Mouse (Mus musculus) heart, embryonic 15.5 days (tissue): ENCODE data around the gene Lhpp. TPM values are rescaled to one million over a fixed set of nuclear protein-coding genes. Genes with fewer than 3 reads are reported as not detected.

Experiments
- ATAC-seq: fragments of 200-750 bp; cut with Nextera tagmentation; replicated peaks from 2 replicates; pipeline ENCODE4 v1.8.0; 2017; ENCODE audit warnings: low read depth, moderate TSS enrichment; ENCODE audit not compliant: insufficient number of reproducible peaks, insufficient read depth, low FRiP score
- H3K27ac ChIP-seq: fragments of 300-500 bp; sonication (generic); 2 replicates; pipeline ENCODE4 v1.5.1; 2015; ENCODE audit warnings: mild to moderate bottlenecking, inconsistent platforms
- H3K27me3 ChIP-seq: fragments of 300-500 bp; sonication (generic); 2 replicates; pipeline ENCODE4 v1.6.1; 2015; ENCODE audit warnings: inconsistent platforms
- H3K36me3 ChIP-seq: fragments of 300-500 bp; sonication (generic); 2 replicates; pipeline ENCODE4 v1.6.1; 2015; ENCODE audit warnings: mild to moderate bottlenecking, inconsistent platforms
- H3K4me1 ChIP-seq: fragments of 300-500 bp; sonication (generic); replicated peaks from 2 replicates; pipeline ENCODE4 v1.6.1; 2015; ENCODE audit warnings: inconsistent platforms
- H3K4me2 ChIP-seq: fragments of 300-500 bp; sonication (generic); 2 replicates; pipeline ENCODE4 v1.6.1; 2015; ENCODE audit warnings: inconsistent platforms, mild to moderate bottlenecking, moderate library complexity
- H3K4me3 ChIP-seq: fragments of 300-500 bp; sonication (generic); 2 replicates; pipeline ENCODE4 v1.5.1; 2015; ENCODE audit warnings: mild to moderate bottlenecking, inconsistent platforms
- H3K9ac ChIP-seq: fragments of 300-500 bp; sonication (generic); 2 replicates; pipeline ENCODE4 v1.6.1; 2015; ENCODE audit warnings: mild to moderate bottlenecking, inconsistent platforms
- H3K9me3 ChIP-seq: fragments of 300-500 bp; sonication (generic); replicated peaks from 2 replicates; pipeline ENCODE4 v1.6.1; 2016; ENCODE audit warnings: inconsistent platforms
- WGBS: fragments of 180-500 bp; shearing (Covaris S2); methylation state at CpG from one replicate; pipeline ENCODE4 v1.1.7; 2015; ENCODE audit warnings: mixed read lengths; 5-methylcytosine and 5-hydroxymethylcytosine counted together
- polyA plus RNA-seq: library from polyadenylated mRNA; unstranded; fragments of >200 nt; fragmentation: Nextera tagmentation; extraction: Ambion mirVana; gene quantifications from 2 replicates; pipeline ENCODE4 v1.2.1, GENCODE M21; 2015

The Lhpp gene
- polyA plus RNA-seq, 1 experiment from 2014 or later, result 21.3 TPM

GRCm38 (mm10) chr7:132699639-132700038 lies 89.2 kb downstream of the Lhpp start:
- ATAC-seq, result no peak
- Histone ChIP-seq H3K4me1 (peaks cover 13% of the 10 kb centered on the region), H3K36me3 (no peaks in the 10 kb centered on the region), H3K9me3 (no peaks in the 10 kb centered on the region), H3K4me3 (no peak overlapping the region), H3K9ac (no peak overlapping the region), H3K27me3 (no peaks in the 10 kb centered on the region), H3K4me2 (no peak overlapping the region), H3K27ac (no peak overlapping the region)

DNA sequence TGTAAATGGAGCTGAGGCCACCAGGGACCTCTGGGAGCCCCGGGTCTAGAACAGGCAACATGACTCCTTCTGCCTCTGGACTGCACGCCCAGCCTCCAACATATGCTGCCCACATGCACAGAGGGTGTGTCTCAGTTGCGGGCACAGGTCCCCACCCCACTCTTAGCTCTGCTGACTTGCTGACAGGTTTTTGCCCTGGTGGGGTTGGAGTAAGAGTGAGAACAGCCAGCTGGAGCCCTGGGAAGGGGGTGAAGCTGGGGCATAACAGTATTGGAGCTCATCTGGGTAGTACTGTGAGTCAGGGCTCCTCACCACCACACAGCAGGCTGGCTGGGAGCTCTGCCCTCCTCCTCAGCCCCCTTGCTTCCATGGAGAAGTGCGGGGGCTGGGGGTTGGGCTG lies 89.7 kb downstream of the Lhpp start:
- H3K27me3 ChIP-seq, result no peaks in the 10 kb centered on the region
- no peaks in the 10 kb centered on the region for H3K36me3 ChIP-seq
- H3K9ac ChIP-seq, result no peak overlapping the region
- no peak overlapping the region for H3K4me2 ChIP-seq
- peak; percentile 33; the same call in 1 of the 2 replicates for ATAC-seq
- WGBS, result 67% methylated on average over 4 of the region's 4 CpGs
- no peaks in the 10 kb centered on the region for H3K9me3 ChIP-seq
- H3K4me1 ChIP-seq, result peaks cover 13% of the 10 kb centered on the region
- H3K4me3 ChIP-seq, result no peak overlapping the region
- no peak overlapping the region for H3K27ac ChIP-seq

DNA sequence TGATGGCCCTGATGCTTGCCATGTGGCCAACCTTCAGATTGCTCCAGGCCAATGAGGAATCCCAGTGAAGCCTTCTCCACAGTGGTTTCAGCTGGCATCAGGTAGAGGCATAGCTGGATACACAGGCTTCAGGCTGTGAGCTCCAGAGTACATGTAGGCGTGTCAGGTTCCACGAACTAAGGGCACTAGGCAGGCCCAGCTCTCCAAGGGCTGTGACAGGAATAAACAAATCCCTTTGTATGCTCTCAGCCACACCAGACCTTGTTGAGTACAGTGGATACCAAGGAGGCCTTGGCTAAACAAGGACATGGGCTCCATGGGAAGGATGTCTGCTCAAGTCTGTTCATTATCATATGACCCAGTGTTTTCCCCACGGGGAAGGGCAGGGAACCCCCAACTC lies 91.0 kb downstream of the Lhpp start:
- no peak overlapping the region for H3K4me3 ChIP-seq
- H3K9me3 ChIP-seq, result no peaks in the 10 kb centered on the region
- no peak overlapping the region for H3K27ac ChIP-seq
- no peak overlapping the region for H3K4me2 ChIP-seq
- no peaks in the 10 kb centered on the region for H3K27me3 ChIP-seq
- ATAC-seq, result no peak
- H3K9ac ChIP-seq, result no peak overlapping the region
- no peaks in the 10 kb centered on the region for H3K36me3 ChIP-seq
- peaks cover 13% of the 10 kb centered on the region for H3K4me1 ChIP-seq
- 79% methylated on average over 3 of the region's 3 CpGs for WGBS

DNA sequence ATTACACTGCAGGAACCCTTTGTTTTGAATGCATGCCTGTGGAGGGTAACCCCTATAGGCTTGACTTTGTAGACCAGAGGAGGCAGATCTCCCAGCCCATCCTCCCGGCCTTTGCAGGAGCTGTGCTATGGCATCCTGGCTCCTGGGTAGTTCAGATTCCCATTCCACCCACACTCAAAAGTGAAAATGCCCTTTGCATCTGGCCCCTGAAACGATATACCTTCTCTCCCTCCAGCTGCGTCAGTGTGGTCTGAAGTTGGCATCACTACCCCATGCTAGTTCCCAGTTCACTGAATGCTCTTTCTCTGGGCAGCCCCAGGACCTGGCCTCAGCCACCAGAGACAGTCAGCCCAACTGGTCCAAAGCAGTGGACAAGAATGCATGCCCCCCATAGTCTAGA lies 91.6 kb downstream of the Lhpp start:
- Histone ChIP-seq H3K27ac (no peak overlapping the region), H3K9me3 (no peaks in the 10 kb centered on the region), H3K9ac (no peak overlapping the region), H3K27me3 (no peaks in the 10 kb centered on the region), H3K4me2 (no peak overlapping the region), H3K36me3 (no peaks in the 10 kb centered on the region), H3K4me1 (peaks cover 14% of the 10 kb centered on the region), H3K4me3 (no peak overlapping the region)
- no peak for ATAC-seq
- 91% methylated on average over 3 of the region's 3 CpGs for WGBS

DNA sequence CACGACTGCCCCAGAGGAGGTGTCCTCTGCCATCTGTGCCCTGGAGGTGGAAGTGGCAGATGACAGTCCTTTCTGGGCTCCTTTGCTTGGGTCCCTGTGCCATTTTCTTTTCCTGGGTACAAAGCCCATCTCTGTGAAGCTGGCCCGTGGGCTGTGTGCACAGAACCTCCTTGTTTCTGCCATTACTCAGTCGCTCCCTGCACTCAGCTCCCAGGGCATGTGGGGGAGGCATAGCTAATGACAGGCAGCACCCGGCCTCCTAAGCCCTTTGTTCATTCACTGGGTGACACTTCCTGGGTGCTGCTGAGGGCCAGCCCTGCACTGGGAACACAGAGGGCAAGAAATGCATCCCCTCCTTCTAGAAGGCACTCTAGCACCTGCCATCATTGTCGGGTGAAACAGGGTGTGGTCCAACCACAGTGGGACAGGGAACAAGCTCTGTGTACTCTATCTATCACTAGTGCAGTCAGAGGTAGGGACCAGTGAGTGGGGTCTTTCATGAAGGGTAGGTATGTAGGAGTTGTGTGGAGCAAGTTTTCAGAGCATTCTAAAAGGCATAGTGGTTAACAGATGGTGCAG lies 92.1 kb downstream of the Lhpp start:
- no peaks in the 10 kb centered on the region for H3K9me3 ChIP-seq
- no peaks in the 10 kb centered on the region for H3K36me3 ChIP-seq
- no peak overlapping the region for H3K9ac ChIP-seq
- H3K27ac ChIP-seq, result no peak overlapping the region
- H3K4me1 ChIP-seq, result peaks cover 16% of the 10 kb centered on the region
- 74% methylated on average over 5 of the region's 5 CpGs for WGBS
- no peak for ATAC-seq
- H3K4me2 ChIP-seq, result no peak overlapping the region
- no peaks in the 10 kb centered on the region for H3K27me3 ChIP-seq
- no peak overlapping the region for H3K4me3 ChIP-seq

- Histone ChIP-seq H3K9ac (no peak overlapping the region), H3K27ac (no peak overlapping the region), H3K27me3 (no peaks in the 10 kb centered on the region), H3K9me3 (no peaks in the 10 kb centered on the region), H3K4me2 (no peak overlapping the region), H3K36me3 (no peaks in the 10 kb centered on the region), H3K4me1 (peaks cover 16% of the 10 kb centered on the region), H3K4me3 (no peak overlapping the region)
- WGBS, result 84% methylated on average over 9 of the region's 9 CpGs
- no peak for ATAC-seq
Measured at GRCm38 (mm10) chr7:132703515-132704309, 93.3 kb downstream of the Lhpp start.

GRCm38 (mm10) chr7:132704310-132704875 lies 94.0 kb downstream of the Lhpp start:
- no peak overlapping the region for H3K4me3 ChIP-seq
- no peaks in the 10 kb centered on the region for H3K9me3 ChIP-seq
- no peaks in the 10 kb centered on the region for H3K27me3 ChIP-seq
- no peak overlapping the region for H3K4me2 ChIP-seq
- H3K9ac ChIP-seq, result no peak overlapping the region
- H3K27ac ChIP-seq, result no peak overlapping the region
- WGBS, result 84% methylated on average over 8 of the region's 8 CpGs
- no peak for ATAC-seq
- peaks cover 13% of the 10 kb centered on the region for H3K4me1 ChIP-seq
- H3K36me3 ChIP-seq, result no peaks in the 10 kb centered on the region

DNA sequence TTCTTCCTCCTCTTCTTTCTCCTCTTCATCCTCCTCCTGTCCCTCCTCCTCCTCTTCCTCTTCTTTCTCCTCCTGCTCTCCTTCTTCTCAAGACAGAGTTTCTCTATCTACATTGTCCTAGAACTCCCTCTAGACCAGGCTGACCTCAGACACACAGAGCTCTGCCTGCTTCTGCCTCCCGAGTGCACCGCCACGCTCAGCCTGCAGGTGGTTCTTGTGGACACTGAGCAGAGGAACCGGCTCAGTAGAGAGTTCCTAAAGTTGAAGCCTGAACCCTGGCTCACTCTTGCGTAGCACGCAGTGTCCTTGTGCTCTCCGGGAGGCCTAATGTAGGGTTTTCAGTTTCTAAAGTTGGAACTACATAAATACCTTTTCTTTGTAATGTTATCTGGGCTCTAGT lies 94.7 kb downstream of the Lhpp start:
- ATAC-seq, result no peak
- H3K36me3 ChIP-seq, result no peaks in the 10 kb centered on the region
- H3K4me2 ChIP-seq, result no peak overlapping the region
- H3K4me3 ChIP-seq, result no peak overlapping the region
- H3K4me1 ChIP-seq, result peaks cover 5% of the 10 kb centered on the region; the same call in 1 of the 2 replicates
- H3K9ac ChIP-seq, result no peak overlapping the region
- H3K9me3 ChIP-seq, result no peaks in the 10 kb centered on the region
- H3K27me3 ChIP-seq, result no peaks in the 10 kb centered on the region
- WGBS, result 85% methylated on average over 7 of the region's 7 CpGs
- H3K27ac ChIP-seq, result no peak overlapping the region

DNA sequence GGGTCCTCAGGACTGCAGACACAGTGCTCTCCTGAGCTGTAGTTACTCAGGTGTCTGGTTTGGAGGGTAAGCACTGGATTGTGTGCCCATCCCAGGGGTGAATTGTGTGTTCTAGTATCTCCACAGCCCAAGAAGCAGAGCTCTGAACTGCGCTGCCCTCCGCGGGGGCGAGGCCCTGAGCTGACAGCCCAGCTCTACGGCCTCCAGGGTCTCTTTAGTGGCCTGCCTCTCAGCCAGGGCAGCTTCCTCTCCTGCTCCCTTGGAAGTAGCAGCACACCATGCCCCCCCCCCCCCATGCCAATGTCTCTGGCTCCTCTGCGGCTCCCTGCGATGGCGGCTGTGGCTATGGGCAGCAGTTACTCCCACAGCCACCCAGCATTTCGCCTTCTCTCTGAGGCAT lies 101.1 kb downstream of the Lhpp start:
- Histone ChIP-seq H3K36me3 (no peaks in the 10 kb centered on the region; the same call in 1 of the 2 replicates), H3K9me3 (no peaks in the 10 kb centered on the region), H3K4me2 (no peak overlapping the region), H3K4me3 (no peak overlapping the region), H3K4me1 (peaks cover 52% of the 10 kb centered on the region), H3K9ac (0 out of 2 replicates have a peak overlapping the region, but pooled peaks have one; percentile 11), H3K27ac (peak overlapping the region; percentile 98), H3K27me3 (no peaks in the 10 kb centered on the region)
- 85% methylated on average over 9 of the region's 9 CpGs for WGBS
- no peak for ATAC-seq

GRCm38 (mm10) chr7:132712044-132712708 lies 101.7 kb downstream of the Lhpp start:
- Histone ChIP-seq H3K4me3 (no peak overlapping the region), H3K36me3 (no peaks in the 10 kb centered on the region; the same call in 1 of the 2 replicates), H3K4me2 (no peak overlapping the region), H3K27me3 (no peaks in the 10 kb centered on the region), H3K9ac (peak overlapping the region; percentile 11; the same call in 1 of the 2 replicates), H3K9me3 (no peaks in the 10 kb centered on the region), H3K4me1 (peaks cover 49% of the 10 kb centered on the region), H3K27ac (peak overlapping the region; percentile 98)
- 34% methylated on average over 16 of the region's 16 CpGs for WGBS
- ATAC-seq, result no peak

- ATAC-seq, result no peak
- Histone ChIP-seq H3K4me1 (peaks cover 49% of the 10 kb centered on the region), H3K9me3 (no peaks in the 10 kb centered on the region), H3K4me3 (no peak overlapping the region), H3K36me3 (no peaks in the 10 kb centered on the region; the same call in 1 of the 2 replicates), H3K4me2 (no peak overlapping the region), H3K9ac (no peak overlapping the region), H3K27ac (peak overlapping the region; percentile 98), H3K27me3 (no peaks in the 10 kb centered on the region)
- 65% methylated on average over 7 of the region's 7 CpGs for WGBS
Measured at GRCm38 (mm10) chr7:132712956-132713355, 102.5 kb downstream of the Lhpp start.
